Comparison of ENCODE assay signal across 8 mouse cellular contexts in the genomic region with DNA sequence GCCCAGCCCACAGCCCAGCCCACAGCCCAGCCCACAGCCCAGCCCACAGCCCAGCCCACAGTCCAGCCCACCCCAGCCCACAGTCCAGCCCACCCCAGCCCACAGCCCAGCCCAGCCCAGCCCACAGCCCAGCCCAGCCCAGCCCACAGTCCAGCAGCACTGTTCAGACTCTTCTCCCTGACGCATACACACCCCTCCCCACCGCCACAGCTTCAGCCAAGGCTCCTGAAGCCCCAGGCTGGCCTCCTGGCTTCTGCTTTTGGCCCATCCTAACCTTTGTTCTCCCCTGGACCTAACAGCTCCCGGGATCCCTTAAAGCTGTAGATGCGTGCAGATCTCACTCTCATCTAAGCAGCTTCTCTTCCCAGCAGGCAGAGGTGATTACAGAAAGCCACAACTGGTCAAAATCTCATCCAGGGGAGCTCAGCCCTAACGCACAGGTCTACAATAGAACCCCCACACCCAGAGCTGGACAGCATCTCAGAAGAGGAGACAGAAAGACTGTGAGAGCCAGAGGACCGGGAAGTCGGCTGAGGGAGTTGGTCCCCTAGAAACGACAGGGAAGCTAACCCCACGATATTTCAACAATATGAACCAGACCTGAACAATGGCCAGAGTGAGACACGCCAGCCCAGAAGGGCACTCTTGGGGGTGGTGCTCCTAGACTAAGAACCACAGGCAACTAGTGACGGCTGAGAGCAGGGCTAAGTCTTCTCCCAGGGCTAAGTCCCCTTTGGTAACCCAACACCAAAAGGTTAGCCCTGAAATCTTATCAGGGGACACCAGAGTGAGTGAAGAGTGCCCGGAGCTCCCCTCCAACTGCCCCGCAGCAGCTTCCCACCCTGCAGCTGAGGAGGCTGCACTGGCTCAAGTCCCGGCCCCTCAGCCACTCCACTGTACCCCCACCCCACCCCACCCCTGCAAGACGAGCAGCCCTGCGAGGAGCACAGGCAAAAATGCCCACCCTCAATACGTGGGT. TPM values are rescaled to one million over a fixed set of nuclear protein-coding genes. Genes with fewer than 3 reads are reported as not detected.
DNase-seq lines count a peak whose midpoint lies in the region; ATAC-seq and TF ChIP-seq lines count a peak whose summit lies in the region.

No protein-coding gene starts in this region.

- peak; percentile 55; the same call in 1 of the 2 replicates for ATAC-seq in forebrain, embryonic 15.5 days (replicated peaks)
- peak; percentile 83 for ATAC-seq in kidney, postnatal 0 days (replicated peaks; ENCODE audit: low FRiP score, low read depth)
- ATAC-seq in megakaryocyte progenitor cell, adult 5-6 weeks (replicated peaks; ENCODE audit: poor library complexity): peak; percentile 56

- H3K4me3 ChIP-seq in forebrain, embryonic 15.5 days: 0 out of 2 replicates have a peak overlapping the region, but pooled peaks have one; percentile 5
- 0 out of 2 replicates have a peak overlapping the region, but pooled peaks have one; percentile 4 for H3K4me3 ChIP-seq in kidney, postnatal 0 days (replicated peaks; ENCODE audit: low read depth, low read length)

- peak; percentile 70 for DNase-seq in kidney, adult 11 months
- DNase-seq in kidney, adult 18-20 months: no peak
- DNase-seq in kidney, postnatal 0 days (ENCODE audit: low spot score): peak; percentile 78
- DNase-seq in cerebellum, postnatal 4 days (ENCODE audit: low spot score in 2 of 2): no peak
- no peak for DNase-seq in frontal cortex, postnatal 14 days (ENCODE audit: low spot score in 2 of 2)
- DNase-seq in thymus, postnatal 10 days (ENCODE audit: low spot score in 2 of 2): no peak

- H3K36me3 ChIP-seq in forebrain, embryonic 15.5 days: no peaks in the 10 kb centered on the region
- no peaks in the 10 kb centered on the region for H3K36me3 ChIP-seq in kidney, postnatal 0 days (ENCODE audit: insufficient read depth, low read length)

- no peak overlapping the region for H3K27ac ChIP-seq in forebrain, embryonic 15.5 days (replicated peaks)
- H3K27ac ChIP-seq in kidney, postnatal 0 days: peak overlapping the region; percentile 39; the same call in 1 of the 2 replicates

- 19% methylated on average over 16 of the region's 17 CpGs for WGBS in forebrain, embryonic 15.5 days
- WGBS in kidney, postnatal 0 days: 14% methylated on average over 17 of the region's 17 CpGs

- TF ChIP-seq CTCF in kidney, postnatal 0 days (IDR thresholded peaks at IDR 0.05; ENCODE audit: low read depth): no peak

- peaks cover 6% of the 10 kb centered on the region for H3K4me1 ChIP-seq in forebrain, embryonic 15.5 days
- peaks cover 10% of the 10 kb centered on the region for H3K4me1 ChIP-seq in kidney, postnatal 0 days (replicated peaks; ENCODE audit: insufficient read depth, low read length)

- H3K9me3 ChIP-seq in forebrain, embryonic 15.5 days: no peaks in the 10 kb centered on the region
- H3K9me3 ChIP-seq in kidney, postnatal 0 days (replicated peaks; ENCODE audit: low read length): no peaks in the 10 kb centered on the region

- H3K9ac ChIP-seq in forebrain, embryonic 15.5 days (replicated peaks): no peak overlapping the region
- no peak overlapping the region for H3K9ac ChIP-seq in kidney, postnatal 0 days (ENCODE audit: low read depth, low read length)

- no peaks in the 10 kb centered on the region for H3K27me3 ChIP-seq in forebrain, embryonic 15.5 days
- H3K27me3 ChIP-seq in kidney, postnatal 0 days (ENCODE audit: insufficient read depth, low read length): no peaks in the 10 kb centered on the region

- H3K4me2 ChIP-seq in forebrain, embryonic 15.5 days (replicated peaks): peak overlapping the region; percentile 31
- H3K4me2 ChIP-seq in kidney, postnatal 0 days (ENCODE audit: low read length): peak overlapping the region; percentile 51

RNA-seq across cellular contexts. Expression of a gene that starts 14.7 kb away (rescaled TPM):
- polyA plus RNA-seq in forebrain, embryonic 15.5 days (2015; fragmentation: Nextera tagmentation; extraction: Ambion mirVana): 17.2 and 17.3 TPM in 2 replicates
- 19.0 and 21.6 TPM in 2 replicates for polyA plus RNA-seq in kidney, postnatal 0 days (2015; fragmentation: Nextera tagmentation; extraction: Ambion mirVana)
- total RNA-seq in megakaryocyte progenitor cell, adult 5-6 weeks (2015): 22.6 and 24.6 TPM in 2 replicates
- 33.9 TPM in 2 replicates for total RNA-seq in megakaryocyte progenitor cell, adult 5-6 weeks (2017)

RNA-seq across cellular contexts. Expression of a gene that starts 26.9 kb away (rescaled TPM):
- polyA plus RNA-seq in forebrain, embryonic 15.5 days (2015; fragmentation: Nextera tagmentation; extraction: Ambion mirVana): 14.9 and 15.1 TPM in 2 replicates
- 53.1 and 57.3 TPM in 2 replicates for polyA plus RNA-seq in kidney, postnatal 0 days (2015; fragmentation: Nextera tagmentation; extraction: Ambion mirVana)
- total RNA-seq in megakaryocyte progenitor cell, adult 5-6 weeks (2015): 11.4 and 12.2 TPM in 2 replicates
- total RNA-seq in megakaryocyte progenitor cell, adult 5-6 weeks (2017): 8.5 and 12.2 TPM in 2 replicates

Comparison
In these comparisons a context has a peak if more than half of its experiments do, and no peak if none do; other contexts are left out.
1. DNase-seq: peak in kidney, adult 11 months (single experiment) and kidney, postnatal 0 days (single experiment); none in kidney, adult 18-20 months (single experiment), cerebellum, postnatal 4 days (0 of 2), frontal cortex, postnatal 14 days (0 of 2) and thymus, postnatal 10 days (0 of 2).
2. Peak in every context shown above with its lines, with median percentiles within 50 percentile points of each other: ATAC-seq.